Mouse (Mus musculus) neural tube, embryonic 14.5 days (tissue): ENCODE measurements at regions not wholly inside any gene's neighbourhood (a gene's known extent, or its start where the extent isn't known, plus 50 kb on each side); places are given as distances from the start of the nearest gene placed in this dataset.

Experiments
- ATAC-seq: fragments of 200-750 bp; cut with Nextera tagmentation; 2 replicates; pipeline ENCODE4 v1.8.0; 2017; ENCODE audit warnings: low read depth, mild to moderate bottlenecking, moderate TSS enrichment, moderate library complexity
- H3K27ac ChIP-seq: fragments of 300-500 bp; sonication (generic); 2 replicates; pipeline ENCODE4 v1.5.1; 2014; ENCODE audit warnings: low read depth, mild to moderate bottlenecking, control low read depth, low read length, moderate library complexity, mixed read lengths
- H3K27me3 ChIP-seq: fragments of 300-500 bp; sonication (generic); 2 replicates; pipeline ENCODE4 v1.6.1; 2014; ENCODE audit warnings: low read length; ENCODE audit not compliant: control insufficient read depth, insufficient read depth
- H3K36me3 ChIP-seq: fragments of 300-500 bp; sonication (generic); 2 replicates; pipeline ENCODE4 v1.6.1; 2014; ENCODE audit warnings: low read length, mixed read lengths; ENCODE audit not compliant: control insufficient read depth, insufficient read depth
- H3K4me1 ChIP-seq: fragments of 300-500 bp; sonication (generic); 2 replicates; pipeline ENCODE4 v1.6.1; 2014; ENCODE audit warnings: low read length; ENCODE audit not compliant: control insufficient read depth, insufficient read depth
- H3K4me2 ChIP-seq: fragments of 300-500 bp; sonication (generic); 2 replicates; pipeline ENCODE4 v1.6.1; 2014; ENCODE audit warnings: mild to moderate bottlenecking, low read depth, low read length, control low read depth
- H3K4me3 ChIP-seq: fragments of 300-500 bp; sonication (generic); 2 replicates; pipeline ENCODE4 v1.5.1; 2014; ENCODE audit warnings: low read depth, low read length, control low read depth, mixed read lengths
- H3K9ac ChIP-seq: fragments of 300-500 bp; sonication (generic); replicated peaks from 2 replicates; pipeline ENCODE4 v1.6.1; 2014; ENCODE audit warnings: low read depth, mild to moderate bottlenecking, control low read depth, low read length, mixed read lengths
- H3K9me3 ChIP-seq: fragments of 300-500 bp; sonication (generic); 2 replicates; pipeline ENCODE4 v1.6.1; 2016; ENCODE audit warnings: low read length; ENCODE audit not compliant: control insufficient read depth
- WGBS: fragments of 180-500 bp; shearing (Covaris S2); extraction: QIAGEN DNeasy Blood & Tissue Kit; methylation state at CpG from one replicate; pipeline ENCODE4 v1.1.7; 2014; 5-methylcytosine and 5-hydroxymethylcytosine counted together

GRCm38 (mm10) chr2:147647972-147648371 is 286.2 kb downstream of the Pax1 start:
- Histone ChIP-seq H3K9ac (no peak overlapping the region), H3K36me3 (no peaks in the 10 kb centered on the region), H3K27ac (no peak overlapping the region), H3K4me2 (no peak overlapping the region), H3K4me1 (no peaks in the 10 kb centered on the region), H3K27me3 (no peaks in the 10 kb centered on the region), H3K9me3 (no peaks in the 10 kb centered on the region), H3K4me3 (no peak overlapping the region)
- no peak for ATAC-seq
- 84% methylated on average over 8 of the region's 8 CpGs for WGBS

- Histone ChIP-seq H3K27me3 (no peaks in the 10 kb centered on the region), H3K4me3 (no peak overlapping the region), H3K9me3 (no peaks in the 10 kb centered on the region), H3K4me2 (no peak overlapping the region), H3K36me3 (no peaks in the 10 kb centered on the region), H3K9ac (no peak overlapping the region), H3K4me1 (no peaks in the 10 kb centered on the region), H3K27ac (no peak overlapping the region)
- 83% methylated on average over 4 of the region's 4 CpGs for WGBS
- ATAC-seq, result no peak
Observed at GRCm38 (mm10) chr2:147647506-147647905, 285.8 kb downstream of the Pax1 start.

GRCm38 (mm10) chr2:147637882-147638281 is 276.2 kb downstream of the Pax1 start:
- Histone ChIP-seq H3K4me1 (no peaks in the 10 kb centered on the region), H3K27me3 (no peaks in the 10 kb centered on the region), H3K4me3 (no peak overlapping the region), H3K9ac (no peak overlapping the region), H3K9me3 (no peaks in the 10 kb centered on the region), H3K36me3 (no peaks in the 10 kb centered on the region), H3K27ac (no peak overlapping the region), H3K4me2 (no peak overlapping the region)
- WGBS, result 85% methylated on average over 1 of the region's 1 CpGs
- no peak for ATAC-seq

- Histone ChIP-seq H3K4me3 (no peak overlapping the region), H3K27me3 (no peaks in the 10 kb centered on the region), H3K9me3 (no peaks in the 10 kb centered on the region), H3K4me2 (no peak overlapping the region), H3K4me1 (no peaks in the 10 kb centered on the region), H3K27ac (no peak overlapping the region), H3K36me3 (no peaks in the 10 kb centered on the region), H3K9ac (no peak overlapping the region)
- ATAC-seq, result no peak
- 59% methylated on average over 6 of the region's 6 CpGs for WGBS
Observed at GRCm38 (mm10) chr2:147632737-147633136, 271.0 kb downstream of the Pax1 start.

GRCm38 (mm10) chr2:147629716-147630115 is 268.0 kb downstream of the Pax1 start:
- Histone ChIP-seq H3K27me3 (no peaks in the 10 kb centered on the region), H3K9ac (no peak overlapping the region), H3K4me1 (no peaks in the 10 kb centered on the region), H3K27ac (no peak overlapping the region), H3K4me3 (no peak overlapping the region), H3K4me2 (no peak overlapping the region), H3K36me3 (no peaks in the 10 kb centered on the region), H3K9me3 (no peaks in the 10 kb centered on the region)
- ATAC-seq, result no peak
- WGBS, result 83% methylated on average over 3 of the region's 3 CpGs

- Histone ChIP-seq H3K9me3 (no peaks in the 10 kb centered on the region), H3K9ac (no peak overlapping the region), H3K4me2 (no peak overlapping the region), H3K4me1 (no peaks in the 10 kb centered on the region), H3K27me3 (no peaks in the 10 kb centered on the region), H3K27ac (no peak overlapping the region), H3K36me3 (no peaks in the 10 kb centered on the region), H3K4me3 (no peak overlapping the region)
- ATAC-seq, result no peak
- WGBS, result 81% methylated on average over 5 of the region's 5 CpGs
Observed at GRCm38 (mm10) chr2:147627096-147627495, 265.4 kb downstream of the Pax1 start.

- no peak overlapping the region for H3K4me3 ChIP-seq
- H3K4me2 ChIP-seq, result no peak overlapping the region
- 90% methylated on average over 4 of the region's 4 CpGs for WGBS
- H3K9me3 ChIP-seq, result no peaks in the 10 kb centered on the region
- H3K27ac ChIP-seq, result no peak overlapping the region
- H3K27me3 ChIP-seq, result no peaks in the 10 kb centered on the region
- ATAC-seq, result no peak
- no peaks in the 10 kb centered on the region for H3K4me1 ChIP-seq
- H3K36me3 ChIP-seq, result no peaks in the 10 kb centered on the region
- no peak overlapping the region for H3K9ac ChIP-seq
Observed at GRCm38 (mm10) chr2:147623116-147623515, 261.4 kb downstream of the Pax1 start.

- H3K9ac ChIP-seq, result no peak overlapping the region
- no peak overlapping the region for H3K4me3 ChIP-seq
- H3K36me3 ChIP-seq, result no peaks in the 10 kb centered on the region
- H3K27me3 ChIP-seq, result no peaks in the 10 kb centered on the region
- WGBS, result 67% methylated on average over 10 of the region's 10 CpGs
- no peaks in the 10 kb centered on the region for H3K4me1 ChIP-seq
- ATAC-seq, result no peak
- H3K27ac ChIP-seq, result no peak overlapping the region
- H3K4me2 ChIP-seq, result no peak overlapping the region
- H3K9me3 ChIP-seq, result no peaks in the 10 kb centered on the region
Observed at GRCm38 (mm10) chr2:147617849-147618248, 256.1 kb downstream of the Pax1 start.

GRCm38 (mm10) chr2:147610343-147610742 is 248.6 kb downstream of the Pax1 start:
- H3K9ac ChIP-seq, result no peak overlapping the region
- H3K4me2 ChIP-seq, result no peak overlapping the region
- no peaks in the 10 kb centered on the region for H3K36me3 ChIP-seq
- ATAC-seq, result no peak
- H3K4me1 ChIP-seq, result no peaks in the 10 kb centered on the region
- no peak overlapping the region for H3K4me3 ChIP-seq
- H3K27ac ChIP-seq, result no peak overlapping the region
- H3K9me3 ChIP-seq, result no peaks in the 10 kb centered on the region
- no peaks in the 10 kb centered on the region for H3K27me3 ChIP-seq

GRCm38 (mm10) chr2:147601639-147602038 is 239.9 kb downstream of the Pax1 start:
- Histone ChIP-seq H3K9ac (no peak overlapping the region), H3K27me3 (no peaks in the 10 kb centered on the region), H3K36me3 (no peaks in the 10 kb centered on the region), H3K9me3 (no peaks in the 10 kb centered on the region), H3K4me1 (no peaks in the 10 kb centered on the region), H3K27ac (no peak overlapping the region), H3K4me3 (no peak overlapping the region), H3K4me2 (no peak overlapping the region)
- ATAC-seq, result no peak
- 80% methylated on average over 2 of the region's 2 CpGs for WGBS
